Mouse (Mus musculus) cerebral cortex, adult 2 months (tissue): Measurements from ENCODE around the gene Rbm19.

ENCODE experiments used
- WGBS: fragments of 180-500 bp; shearing (Covaris S2); methylation state at CpG from one replicate; pipeline ENCODE4 v1.1.7; 2018; 5-methylcytosine and 5-hydroxymethylcytosine counted together

The Rbm19 gene

DNA sequence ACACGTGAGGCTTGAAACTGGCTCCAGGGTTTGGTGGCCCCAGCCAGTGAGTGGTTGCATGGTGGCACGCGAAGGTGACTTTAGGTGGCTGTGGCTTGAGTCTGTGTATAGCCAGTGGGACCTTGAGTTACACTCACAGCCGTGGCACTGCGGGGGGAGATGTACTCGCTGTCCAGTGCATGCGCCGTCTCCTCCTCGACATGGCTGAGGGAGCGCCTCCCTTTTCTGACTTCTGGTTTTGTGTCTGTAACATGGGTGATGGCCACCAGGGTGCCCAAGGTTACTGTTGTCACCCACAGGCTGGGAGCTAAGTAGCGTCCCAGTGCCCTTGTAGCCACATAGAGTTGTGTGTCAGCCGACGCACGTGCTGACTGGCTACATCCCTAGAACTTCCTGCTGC lies 19.1 kb downstream of the Rbm19 start:
- 93% methylated on average over 14 of the region's 14 CpGs for WGBS

DNA sequence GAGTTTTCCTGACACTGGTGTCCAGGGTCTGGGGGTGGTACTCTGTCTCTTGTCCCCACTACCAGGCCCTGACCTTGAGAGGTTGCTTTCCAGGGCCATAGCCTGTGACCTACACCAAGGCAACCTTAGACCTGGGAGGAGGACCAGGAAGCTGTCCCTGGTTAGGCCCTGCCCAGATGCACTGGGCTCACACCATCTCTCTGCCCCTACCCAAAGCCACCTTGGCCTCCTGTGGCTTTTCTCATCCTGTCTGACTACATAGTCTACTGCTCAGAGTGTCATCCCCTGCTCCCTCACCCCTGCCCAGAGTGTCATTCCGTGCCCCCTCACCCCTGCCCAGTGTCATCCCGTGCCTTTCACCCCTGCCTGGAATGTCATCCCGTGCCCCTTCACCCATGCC lies 19.6 kb downstream of the Rbm19 start:
- WGBS = 73% methylated on average over 3 of the region's 3 CpGs

DNA sequence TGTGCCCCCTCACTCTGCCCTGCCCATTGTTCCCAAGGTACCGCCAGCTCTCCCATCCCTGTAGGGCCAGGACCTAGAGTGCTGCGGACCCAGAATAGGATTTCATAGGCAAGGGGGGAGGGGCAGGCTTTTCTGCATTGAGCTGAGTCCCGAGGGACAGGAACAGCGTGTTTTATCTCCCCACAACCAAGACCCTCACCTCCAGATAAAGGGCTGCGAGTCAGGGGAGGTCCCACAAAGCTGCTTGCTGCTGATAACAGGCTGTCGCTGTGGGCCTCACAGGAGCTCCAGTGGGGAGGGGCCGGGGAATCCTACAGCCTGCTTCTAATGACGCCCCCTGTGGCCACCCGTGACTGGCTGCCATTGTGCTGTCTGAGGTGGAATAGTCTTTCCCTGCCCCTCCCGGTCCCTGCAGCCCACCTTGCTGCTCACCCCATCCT lies 20.0 kb downstream of the Rbm19 start:
- WGBS = 65% methylated on average over 10 of the region's 10 CpGs

DNA sequence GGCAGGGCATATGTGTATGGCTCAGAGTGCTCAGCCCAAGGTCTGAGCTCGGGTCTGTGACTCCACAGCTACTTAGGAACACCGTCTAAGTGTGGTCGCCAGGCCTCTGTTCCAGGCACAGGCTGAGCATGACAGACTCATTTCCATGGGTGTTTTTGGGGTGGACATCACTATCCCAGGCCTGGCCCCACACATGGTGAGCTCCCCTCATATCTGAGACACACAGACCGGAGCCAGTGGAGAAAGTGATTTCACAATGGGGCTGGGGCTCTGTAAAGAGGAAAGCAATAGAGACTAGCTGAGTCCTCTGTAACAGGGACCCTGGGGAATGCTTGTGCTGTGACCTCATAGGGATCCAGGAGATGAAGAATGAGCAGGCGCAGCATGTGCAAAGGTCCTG lies 20.8 kb downstream of the Rbm19 start:
- WGBS = 96% methylated on average over 5 of the region's 5 CpGs

GRCm38 (mm10) chr5:120137846-120138245 lies 21.6 kb downstream of the Rbm19 start:
- WGBS = 97% methylated on average over 1 of the region's 1 CpGs

DNA sequence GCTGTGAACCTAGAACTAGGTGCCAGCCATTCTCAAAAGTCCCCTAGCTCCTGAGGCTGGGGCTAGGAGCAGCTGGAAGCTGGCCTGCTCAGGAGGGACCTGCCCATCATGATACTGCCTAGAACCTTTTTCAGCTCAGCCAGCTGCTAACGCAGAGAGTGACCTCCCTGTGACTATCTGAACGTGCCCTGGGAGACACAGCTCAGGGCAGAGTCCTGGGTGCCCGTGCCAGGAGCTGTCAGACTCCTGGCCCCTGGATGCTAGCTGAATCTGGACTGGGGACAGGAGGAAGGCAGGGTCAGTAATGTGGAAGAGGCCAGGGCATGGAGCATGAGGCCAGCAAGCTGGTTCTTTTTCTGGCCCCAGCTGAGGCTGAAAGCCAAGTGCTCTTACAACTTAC lies 22.1 kb downstream of the Rbm19 start:
- 87% methylated on average over 3 of the region's 3 CpGs for WGBS

DNA sequence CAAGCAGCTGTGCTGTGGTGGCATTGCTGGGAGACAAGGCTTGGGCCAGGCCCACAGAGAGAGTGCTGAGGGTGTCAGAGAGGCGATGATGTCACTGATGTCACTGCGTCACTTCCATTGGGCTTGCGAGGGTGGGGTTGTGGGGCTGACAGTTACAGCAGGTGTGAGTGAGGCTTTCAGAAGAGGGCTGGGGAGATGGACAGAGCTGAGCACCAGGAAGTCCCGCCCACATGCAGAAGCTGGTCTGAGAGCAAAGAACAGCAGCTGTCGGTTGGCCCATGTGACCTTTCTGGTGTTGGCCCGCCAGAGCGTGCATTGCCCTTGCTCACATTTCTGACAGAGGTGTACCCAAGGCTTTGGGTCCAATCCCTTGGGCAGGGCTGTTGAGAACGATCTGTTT lies 23.0 kb downstream of the Rbm19 start:
- WGBS = 85% methylated on average over 8 of the region's 8 CpGs

GRCm38 (mm10) chr5:120143941-120144340 lies 27.7 kb downstream of the Rbm19 start:
- 67% methylated on average over 7 of the region's 7 CpGs for WGBS

DNA sequence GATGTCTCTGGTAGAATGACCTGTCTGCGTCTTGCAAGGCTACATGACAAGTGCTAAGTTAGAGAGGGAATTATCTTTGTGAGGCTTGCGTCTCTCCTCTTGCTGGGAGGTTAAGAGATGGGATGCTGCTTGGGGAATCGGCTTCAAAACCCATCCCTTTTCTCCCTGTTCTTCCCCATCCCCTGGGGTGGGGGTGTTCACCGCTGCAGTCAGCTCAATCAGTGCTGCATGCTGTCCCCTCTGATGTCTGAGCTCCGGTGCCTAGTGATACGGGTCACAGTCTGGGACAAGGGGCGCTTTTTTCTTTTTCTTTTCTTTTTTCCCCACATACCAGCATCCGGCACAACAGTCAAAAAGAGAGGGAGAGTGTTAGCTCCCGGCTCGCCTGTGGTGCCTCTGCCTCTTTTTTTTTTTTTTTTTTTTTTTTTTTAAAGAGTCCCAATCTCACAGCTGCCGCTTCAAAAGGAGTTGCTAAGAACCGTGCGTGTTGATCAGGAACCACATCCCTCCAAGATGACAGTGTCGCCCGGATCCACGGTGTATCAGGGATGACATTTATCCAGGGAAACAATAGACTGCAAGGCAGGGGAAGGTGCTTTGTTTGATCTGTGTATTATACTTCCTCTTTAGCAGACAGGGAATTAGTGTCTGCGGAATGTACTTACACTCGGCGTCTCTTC lies 29.2 kb downstream of the Rbm19 start:
- 70% methylated on average over 19 of the region's 19 CpGs for WGBS

DNA sequence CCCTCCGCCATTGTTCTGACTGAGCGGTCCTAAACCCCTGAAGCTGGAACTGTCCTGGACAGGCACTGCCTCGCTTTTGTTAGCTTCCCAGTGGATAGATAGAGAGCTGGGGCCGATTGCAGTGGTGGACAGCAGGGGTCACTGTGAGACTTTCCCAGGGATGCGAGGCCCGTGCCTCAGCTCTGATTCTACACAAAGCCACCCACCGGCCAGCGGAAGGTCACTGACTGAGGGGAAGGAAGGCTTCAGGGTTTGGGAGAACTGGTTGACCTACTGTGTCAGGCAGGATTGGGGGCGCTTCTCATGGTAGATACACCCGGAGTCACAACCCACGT lies 29.8 kb downstream of the Rbm19 start:
- WGBS = 39% methylated on average over 11 of the region's 11 CpGs

DNA sequence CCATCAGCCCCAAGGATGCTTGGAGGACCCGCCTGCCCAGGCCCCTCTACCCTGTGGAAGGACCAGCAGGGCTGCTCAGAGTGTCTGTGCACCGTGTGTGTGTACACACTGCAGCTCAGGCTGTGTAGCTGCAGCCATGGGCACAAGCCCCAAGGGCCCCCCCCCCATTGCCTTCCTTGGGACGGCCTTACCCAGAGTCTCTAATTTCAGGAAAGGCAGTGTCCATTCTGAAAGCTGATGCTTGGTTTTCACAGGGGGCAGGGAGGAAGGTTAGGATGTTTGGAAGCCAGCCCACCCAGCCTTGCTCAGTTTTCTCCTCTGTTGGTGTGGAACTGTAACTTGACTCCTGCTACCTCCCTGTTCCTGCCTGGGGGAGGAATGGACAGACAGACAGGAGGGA lies 30.6 kb downstream of the Rbm19 start:
- WGBS = 88% methylated on average over 3 of the region's 3 CpGs

DNA sequence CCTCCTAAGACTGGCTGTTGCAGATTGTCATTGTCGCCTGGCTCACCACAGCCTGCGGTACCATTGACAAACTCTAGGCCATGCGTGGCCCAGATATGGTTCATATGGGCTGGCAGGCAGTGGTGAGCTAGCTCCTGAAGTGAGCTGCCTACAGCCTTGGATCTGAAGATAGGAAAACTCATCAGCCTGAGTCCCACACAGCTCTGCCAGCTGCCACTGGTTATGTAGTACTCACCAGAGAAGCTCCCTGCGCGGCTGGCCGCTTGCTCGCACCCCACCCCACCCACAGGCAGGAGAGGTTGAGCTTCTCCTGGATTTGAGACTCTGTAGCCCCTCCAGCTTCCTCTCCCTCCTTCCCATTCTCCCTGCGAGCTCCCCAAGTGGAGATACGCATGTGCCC lies 32.0 kb downstream of the Rbm19 start:
- 53% methylated on average over 9 of the region's 9 CpGs for WGBS

DNA sequence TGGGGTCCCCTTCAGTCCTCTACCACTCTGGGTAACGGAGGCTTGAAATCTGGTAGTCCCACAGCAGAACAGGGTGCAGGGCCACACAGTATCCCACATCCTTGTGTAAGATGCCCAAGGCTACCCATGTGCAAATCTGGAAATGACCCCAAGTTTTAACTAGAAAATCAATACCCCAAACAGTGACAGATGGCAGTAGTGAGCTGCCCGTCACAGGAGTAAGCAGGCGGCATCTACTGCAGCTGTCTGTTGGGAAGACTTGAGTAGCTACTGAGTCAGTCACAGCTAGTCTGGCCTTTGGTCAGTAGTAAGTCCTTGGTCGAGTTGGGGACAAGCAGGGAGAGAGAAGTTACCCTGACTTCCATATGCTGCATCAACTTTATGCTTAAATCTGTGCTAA lies 34.9 kb downstream of the Rbm19 start:
- 84% methylated on average over 4 of the region's 4 CpGs for WGBS

GRCm38 (mm10) chr5:120153140-120153539 lies 36.9 kb downstream of the Rbm19 start:
- 93% methylated on average over 3 of the region's 3 CpGs for WGBS

DNA sequence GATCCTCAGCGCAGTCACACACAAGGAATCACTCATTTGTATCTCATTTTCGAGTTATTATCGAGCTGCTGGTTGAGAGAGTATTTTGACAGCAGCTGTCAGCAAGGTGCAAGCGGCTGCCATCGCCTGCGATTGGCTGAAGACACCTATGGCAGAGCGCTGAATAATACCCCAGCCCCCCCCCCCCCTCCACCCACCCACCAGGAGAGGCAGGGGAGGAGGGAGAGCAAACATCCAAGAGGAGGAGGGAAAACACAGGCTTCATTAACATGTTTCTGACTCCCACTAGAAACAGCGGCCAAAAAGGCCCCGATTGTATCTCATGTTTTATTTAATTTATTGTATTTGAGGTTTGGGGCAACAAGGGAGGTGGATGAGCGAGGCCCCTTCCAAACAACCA lies 39.4 kb downstream of the Rbm19 start:
- 73% methylated on average over 10 of the region's 10 CpGs for WGBS

DNA sequence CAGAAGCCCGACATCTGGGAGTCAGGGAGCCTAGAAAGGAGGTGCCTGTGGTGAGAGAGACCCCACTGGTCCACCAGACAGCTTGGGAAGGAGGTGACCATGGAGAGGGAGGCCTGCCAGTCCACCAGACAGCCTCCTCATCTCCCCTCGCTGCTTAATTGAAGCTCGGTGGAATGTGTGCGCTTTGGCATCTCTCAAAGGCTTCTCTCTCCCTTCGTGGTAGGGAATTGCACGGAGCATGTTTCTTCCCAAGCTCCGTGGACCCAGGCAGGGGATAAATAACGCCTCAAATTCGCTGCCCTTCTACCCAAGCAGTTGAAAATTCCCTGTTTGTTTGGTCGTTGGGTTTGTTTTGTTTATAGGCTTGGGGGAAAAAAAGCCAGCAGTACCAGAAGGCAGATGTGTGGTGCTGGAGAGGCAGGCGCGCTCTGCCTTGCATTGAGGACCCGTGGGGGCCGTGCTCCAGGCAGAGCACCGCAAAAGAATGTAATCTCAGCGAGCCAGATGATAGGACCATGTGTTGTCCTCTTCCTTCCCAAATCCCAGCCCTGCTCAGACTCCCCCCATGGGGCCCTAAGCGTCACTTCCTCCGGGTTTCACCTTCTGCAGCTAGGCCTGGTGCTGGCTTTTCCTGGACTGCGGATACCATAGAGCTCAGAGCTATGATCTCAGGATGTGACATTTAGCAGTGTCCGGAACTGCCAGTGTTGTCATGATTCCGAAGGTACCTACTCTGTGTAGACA lies 40.1 kb downstream of the Rbm19 start:
- 63% methylated on average over 21 of the region's 21 CpGs for WGBS

- WGBS = 62% methylated on average over 3 of the region's 3 CpGs
These were observed 40.9 kb downstream of the Rbm19 start for GRCm38 (mm10) chr5:120157115-120157514.

- 85% methylated on average over 2 of the region's 2 CpGs for WGBS
These were observed 42.2 kb downstream of the Rbm19 start for GRCm38 (mm10) chr5:120158476-120158875.

DNA sequence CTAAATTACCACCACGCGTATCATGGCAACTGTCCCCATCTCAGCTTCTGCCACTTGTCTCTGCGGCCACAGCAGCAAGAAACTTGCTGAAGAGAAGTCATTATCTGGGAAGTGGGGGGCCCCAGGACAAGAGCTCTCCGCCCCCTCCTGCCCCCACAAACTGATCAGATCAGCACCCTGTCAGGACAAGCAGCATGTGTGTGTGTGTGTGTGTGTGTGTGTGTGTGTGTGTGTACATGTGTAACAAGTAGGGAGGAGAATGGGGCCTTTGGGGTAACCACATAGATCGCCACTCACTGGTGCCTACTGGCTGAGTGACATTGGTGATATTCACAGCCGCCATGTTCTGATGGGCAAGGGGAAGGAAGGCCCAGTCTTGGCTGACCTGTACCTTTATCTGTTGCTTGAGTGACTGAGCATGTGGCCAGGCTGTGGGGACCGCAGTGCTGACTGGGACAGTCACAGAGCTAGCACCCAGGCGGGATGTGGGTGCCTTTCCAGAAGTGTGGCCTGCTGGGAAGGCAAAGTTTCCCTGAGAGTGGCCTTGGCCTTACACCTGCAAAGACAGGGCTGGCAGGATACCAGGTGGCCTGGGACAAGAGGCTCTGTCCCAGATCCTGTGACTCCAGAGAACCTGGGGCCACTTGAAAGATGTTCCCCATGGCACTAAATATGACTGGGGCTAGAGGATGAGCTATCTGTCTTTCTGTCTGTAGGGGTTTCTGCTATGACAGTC lies 44.8 kb downstream of the Rbm19 start:
- 95% methylated on average over 8 of the region's 8 CpGs for WGBS

- WGBS = 98% methylated on average over 10 of the region's 10 CpGs
These were observed 46.4 kb downstream of the Rbm19 start for GRCm38 (mm10) chr5:120162689-120163088.

- WGBS = 87% methylated on average over 6 of the region's 6 CpGs
These were observed 47.2 kb downstream of the Rbm19 start for GRCm38 (mm10) chr5:120163428-120163827.

DNA sequence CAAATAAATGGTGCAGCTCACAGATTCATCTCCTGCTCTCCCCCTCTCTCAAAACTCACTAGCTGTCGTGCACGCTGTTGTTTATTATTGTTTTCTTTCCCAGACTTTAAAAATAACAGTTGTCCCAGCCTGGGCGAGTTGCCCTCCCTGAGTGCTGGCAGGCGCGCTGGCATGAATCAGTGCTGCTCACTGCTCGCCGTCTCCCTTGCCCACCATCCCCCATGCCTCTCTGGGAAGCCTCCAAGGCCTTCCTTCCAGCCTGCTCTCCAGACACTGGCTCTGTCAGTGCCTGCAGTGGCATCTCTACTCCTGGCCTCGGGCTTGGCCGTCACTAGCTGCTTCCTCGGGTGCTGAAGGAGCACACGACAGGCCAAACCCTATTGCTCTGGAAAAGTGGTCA lies 48.2 kb downstream of the Rbm19 start:
- WGBS = 21% methylated on average over 11 of the region's 11 CpGs
